Mouse (Mus musculus) brain, embryonic 14.5 days (tissue): ENCODE data around the gene Mphosph9.

ENCODE experiments used
- CTCF ChIP-seq: fragments of 200-500 bp; IDR thresholded peaks from 2 replicates; pipeline ENCODE4 v1.5.1; 2012; ENCODE audit warnings: inconsistent platforms, mild to moderate bottlenecking, moderate library complexity, borderline replicate concordance; ENCODE audit not compliant: insufficient read depth, insufficient read length; ENCODE audit errors: extremely low read depth
- POLR2A ChIP-seq: fragments of 200-500 bp; IDR thresholded peaks from 2 replicates; pipeline ENCODE4 v1.6.1; 2012; ENCODE audit warnings: mild to moderate bottlenecking, inconsistent platforms, borderline replicate concordance; ENCODE audit not compliant: poor library complexity, insufficient read depth, insufficient read length, severe bottlenecking; ENCODE audit errors: extremely low read depth

DNA sequence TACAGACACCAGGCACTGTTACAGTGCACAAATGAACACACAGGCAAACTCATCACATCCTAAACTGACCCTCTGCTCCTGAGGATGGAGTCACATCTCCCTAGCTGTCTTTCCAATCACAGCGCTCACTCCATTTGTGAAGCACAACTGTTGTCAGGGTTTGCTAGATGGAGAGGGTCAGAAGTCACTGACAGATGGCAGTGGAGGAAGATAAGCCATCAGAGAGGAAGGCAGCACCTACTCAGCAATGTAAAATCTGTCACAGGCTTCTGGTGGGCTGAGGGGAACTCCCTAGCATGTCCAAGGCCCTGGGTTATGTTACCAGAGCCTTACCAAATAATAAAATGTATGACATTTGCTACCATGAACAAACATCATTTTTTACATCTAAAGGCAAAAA is 69.7 kb downstream of the Mphosph9 start:
- TF ChIP-seq POLR2A (no peak), CTCF (no peak)
